Mouse (Mus musculus) thymus, postnatal 4 days (tissue): ENCODE data around the gene Pacrg.

Source experiments
- DNase-seq: peaks from one replicate; pipeline ENCODE4 v3.0.0; 2021

The Pacrg gene

DNA sequence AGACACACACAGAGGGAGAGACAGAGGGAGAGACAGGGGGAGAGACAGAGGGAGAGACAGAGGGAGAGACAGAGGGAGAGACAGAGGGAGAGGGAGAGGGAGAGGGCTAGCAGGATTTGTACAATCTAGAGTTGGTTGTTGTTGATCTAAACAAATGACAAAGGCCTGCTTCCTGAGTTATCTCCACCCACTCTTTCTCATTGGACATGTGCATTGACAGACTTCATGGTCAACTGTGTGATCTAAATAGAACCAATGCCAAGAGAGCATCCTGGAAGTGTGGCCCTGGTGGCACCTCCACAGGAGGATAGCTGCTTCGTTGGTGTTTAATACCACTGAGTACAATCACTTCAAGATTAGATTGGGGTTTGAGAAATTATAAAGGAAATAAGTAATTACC lies 359.0 kb downstream of the Pacrg start:
- DNase-seq = no peak

DNA sequence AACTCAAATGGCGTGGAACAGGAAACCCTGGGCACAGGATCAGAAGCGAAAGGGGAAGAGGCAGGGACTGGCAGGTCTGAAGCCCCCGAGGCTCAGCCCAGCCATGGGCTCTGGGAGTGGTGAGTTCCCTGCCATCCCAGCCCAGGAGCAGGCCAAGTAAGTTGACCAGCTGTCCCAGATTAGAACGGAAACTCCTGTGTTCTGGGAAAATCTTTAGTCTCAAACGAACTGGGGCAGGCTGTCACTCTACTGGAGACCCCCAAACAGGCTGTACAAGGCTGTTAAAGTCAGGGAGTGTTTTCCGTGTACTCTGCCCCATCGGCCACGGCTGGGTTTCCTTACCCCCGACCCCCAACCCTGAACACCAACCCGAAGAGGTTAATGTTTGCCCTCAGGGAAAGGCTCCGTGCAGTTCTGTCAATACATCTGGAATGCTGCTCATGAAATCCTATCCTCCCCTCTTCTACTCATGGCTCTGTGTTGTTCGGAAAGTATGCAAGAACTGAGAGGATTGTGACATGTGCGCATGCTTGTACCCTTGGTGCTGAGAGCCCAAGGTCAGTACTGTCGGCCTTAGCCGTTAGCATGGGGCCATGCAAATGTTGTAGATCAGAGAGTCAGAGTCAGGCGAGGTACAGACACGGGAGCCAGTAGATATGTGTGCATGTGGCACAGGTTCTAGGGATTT lies 360.9 kb downstream of the Pacrg start:
- no peak for DNase-seq

GRCm38 (mm10) chr17:10478377-10478776 lies 361.7 kb downstream of the Pacrg start:
- no peak for DNase-seq

- DNase-seq = no peak
Measured at GRCm38 (mm10) chr17:10476807-10477206, 363.3 kb downstream of the Pacrg start.

GRCm38 (mm10) chr17:10474972-10475371 lies 365.1 kb downstream of the Pacrg start:
- DNase-seq = no peak

GRCm38 (mm10) chr17:10473826-10474384 lies 366.2 kb downstream of the Pacrg start:
- DNase-seq = no peak

GRCm38 (mm10) chr17:10473175-10473574 lies 366.9 kb downstream of the Pacrg start:
- no peak for DNase-seq

DNA sequence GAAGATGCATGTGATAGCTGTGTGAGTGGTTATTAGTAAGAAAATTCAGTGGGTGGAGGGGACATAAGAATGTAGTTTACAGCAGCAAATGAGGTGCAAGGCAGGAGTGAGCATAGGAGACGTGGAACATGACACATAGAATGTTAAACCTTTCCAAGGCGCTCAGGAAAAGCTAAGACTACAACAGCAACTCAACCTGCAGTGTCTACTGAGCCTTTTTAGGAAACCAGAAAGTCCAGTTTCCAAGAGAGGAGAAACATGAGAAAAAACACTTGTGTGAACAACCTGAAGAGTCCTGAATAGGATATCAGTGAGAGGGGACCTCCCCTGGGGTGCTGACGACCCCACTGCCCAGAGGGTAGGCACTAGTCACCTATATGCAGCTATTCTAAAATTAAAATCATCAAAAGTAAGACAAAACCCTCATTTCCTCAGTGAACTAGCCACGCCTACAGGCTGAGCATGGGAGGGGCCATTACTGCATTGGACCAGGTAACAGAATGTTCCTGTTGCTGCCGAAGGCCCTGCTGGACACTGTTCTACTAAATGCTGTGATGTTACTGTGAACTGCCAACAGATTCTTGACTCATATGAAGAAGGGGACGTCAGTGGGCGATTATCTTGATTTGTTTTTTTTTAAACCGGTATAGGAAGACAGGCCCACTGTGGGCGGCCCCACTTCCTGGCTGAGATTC lies 370.1 kb downstream of the Pacrg start:
- no peak for DNase-seq

GRCm38 (mm10) chr17:10467102-10467501 lies 373.0 kb downstream of the Pacrg start:
- DNase-seq = no peak

GRCm38 (mm10) chr17:10465467-10465866 lies 374.6 kb downstream of the Pacrg start:
- DNase-seq = no peak

DNA sequence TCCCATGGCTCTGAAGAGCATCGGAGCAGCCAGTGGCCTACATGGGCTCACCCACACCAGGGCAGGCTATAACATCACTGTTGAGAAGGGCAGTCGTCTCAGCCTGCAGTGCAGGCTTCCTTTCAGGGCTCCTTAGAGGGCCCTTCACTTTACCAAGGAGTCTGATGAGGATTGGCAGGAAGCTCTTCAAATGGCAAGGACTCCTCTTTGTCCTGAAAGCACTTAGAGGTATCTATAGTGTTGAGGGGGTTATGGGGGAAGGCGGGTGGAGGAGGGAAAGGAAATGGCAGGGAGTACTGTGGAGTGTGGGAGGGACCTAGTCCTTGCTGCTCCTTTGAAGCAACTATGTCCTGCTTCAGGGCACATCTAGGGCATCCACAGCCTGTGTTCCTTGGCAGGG lies 375.4 kb downstream of the Pacrg start:
- DNase-seq = no peak

DNA sequence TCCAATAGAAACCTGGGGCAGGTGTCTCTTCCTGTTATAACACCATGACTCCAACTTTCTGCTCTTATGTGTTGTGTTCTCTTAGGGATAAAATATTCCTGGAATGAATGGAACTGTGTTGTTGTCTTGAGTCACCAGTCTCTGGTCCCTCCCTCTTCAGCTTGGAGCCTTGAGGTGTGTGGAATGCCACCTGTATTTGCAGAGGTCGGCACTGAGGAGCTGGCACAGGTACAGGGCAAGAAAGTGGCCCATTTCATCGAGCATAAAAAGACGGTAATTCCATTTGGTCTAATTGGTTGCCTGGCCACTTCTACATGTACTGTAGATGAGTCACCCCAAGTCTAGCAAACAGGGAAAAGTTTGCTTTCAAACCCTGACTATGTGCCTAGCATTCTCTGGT lies 376.5 kb downstream of the Pacrg start:
- DNase-seq = no peak

GRCm38 (mm10) chr17:10460916-10461315 lies 379.2 kb downstream of the Pacrg start:
- DNase-seq = no peak

DNA sequence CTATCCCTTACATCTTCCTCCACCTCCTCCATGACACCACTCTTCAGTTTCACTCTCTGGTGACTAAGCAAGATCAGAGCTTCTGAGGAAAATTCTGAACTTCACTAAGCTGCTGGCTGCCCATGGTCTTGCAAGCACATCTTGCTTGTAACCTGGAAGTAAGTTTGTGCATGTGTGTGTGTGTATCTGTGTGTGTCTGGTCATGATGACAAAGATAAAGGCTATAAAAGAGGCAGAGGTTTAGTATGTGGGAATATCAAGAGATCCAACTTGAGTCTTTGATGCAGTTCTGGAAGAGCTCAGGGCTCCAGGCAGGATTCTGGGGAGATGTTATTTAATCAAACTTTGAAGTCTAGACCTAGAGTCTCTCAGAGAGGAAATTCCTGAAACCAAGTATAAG lies 381.4 kb downstream of the Pacrg start:
- DNase-seq = no peak

DNA sequence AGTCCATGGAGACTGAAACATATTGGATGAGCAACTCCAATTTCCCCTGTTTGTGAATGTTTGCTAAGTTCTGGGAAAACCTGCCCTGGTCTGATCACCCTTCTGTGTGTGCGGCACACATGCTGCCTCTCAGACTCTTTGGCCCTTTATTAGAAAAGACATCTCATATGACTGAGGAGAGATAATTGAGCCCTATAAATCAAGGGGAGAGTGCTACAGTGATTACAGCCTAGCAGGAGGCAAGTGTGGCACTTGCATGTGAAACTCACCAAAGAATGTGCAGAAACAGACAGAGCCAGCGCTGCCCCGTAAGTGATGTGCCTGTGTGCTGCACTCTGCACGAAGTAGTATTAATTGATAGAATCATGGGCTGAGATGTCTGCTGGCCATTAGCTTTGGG lies 383.7 kb downstream of the Pacrg start:
- no peak for DNase-seq

DNA sequence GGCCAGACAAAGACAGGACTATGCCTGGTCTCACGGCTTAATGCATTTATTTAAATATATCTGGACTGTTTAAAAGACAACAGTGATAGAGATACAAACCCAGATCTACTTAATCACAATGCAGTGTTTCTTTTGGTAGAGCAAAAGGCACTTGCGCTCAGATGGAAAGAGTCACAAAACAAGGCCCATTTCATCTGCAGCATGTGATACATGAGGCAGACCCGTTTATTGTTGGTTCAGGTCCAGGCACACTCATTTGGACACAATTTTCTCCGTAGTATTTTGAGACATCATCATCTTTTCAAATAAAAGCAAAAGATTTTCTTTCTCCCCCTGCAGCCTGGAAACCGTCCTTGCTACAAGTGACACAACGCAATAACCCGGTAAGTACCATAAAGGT lies 384.1 kb downstream of the Pacrg start:
- no peak for DNase-seq

- no peak for DNase-seq
Measured at GRCm38 (mm10) chr17:10454406-10454805, 385.7 kb downstream of the Pacrg start.

- no peak for DNase-seq
Measured at GRCm38 (mm10) chr17:10452801-10453200, 387.3 kb downstream of the Pacrg start.

- no peak for DNase-seq
Measured at GRCm38 (mm10) chr17:10451306-10452077, 388.6 kb downstream of the Pacrg start.

- no peak for DNase-seq
Measured at GRCm38 (mm10) chr17:10449800-10450299, 390.3 kb downstream of the Pacrg start.

DNA sequence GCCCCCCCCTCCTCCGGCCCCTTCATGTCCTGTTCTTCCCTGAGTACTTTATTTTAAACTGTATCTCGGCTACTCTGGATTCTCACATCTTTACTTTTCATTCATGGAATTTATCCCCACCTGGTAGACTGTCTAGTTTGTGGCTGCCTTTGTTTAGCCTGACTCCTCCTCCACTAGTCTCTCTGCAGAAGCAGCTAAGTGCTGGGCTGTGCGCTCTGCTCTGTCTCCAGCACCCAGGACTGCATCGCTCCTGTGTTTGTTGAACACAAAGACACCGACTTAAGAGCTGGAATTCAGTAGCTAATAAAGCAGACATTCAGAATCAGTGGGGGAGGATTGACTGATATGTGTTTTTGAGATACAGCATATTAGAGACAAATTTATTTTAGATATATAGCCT lies 391.7 kb downstream of the Pacrg start:
- no peak for DNase-seq

DNA sequence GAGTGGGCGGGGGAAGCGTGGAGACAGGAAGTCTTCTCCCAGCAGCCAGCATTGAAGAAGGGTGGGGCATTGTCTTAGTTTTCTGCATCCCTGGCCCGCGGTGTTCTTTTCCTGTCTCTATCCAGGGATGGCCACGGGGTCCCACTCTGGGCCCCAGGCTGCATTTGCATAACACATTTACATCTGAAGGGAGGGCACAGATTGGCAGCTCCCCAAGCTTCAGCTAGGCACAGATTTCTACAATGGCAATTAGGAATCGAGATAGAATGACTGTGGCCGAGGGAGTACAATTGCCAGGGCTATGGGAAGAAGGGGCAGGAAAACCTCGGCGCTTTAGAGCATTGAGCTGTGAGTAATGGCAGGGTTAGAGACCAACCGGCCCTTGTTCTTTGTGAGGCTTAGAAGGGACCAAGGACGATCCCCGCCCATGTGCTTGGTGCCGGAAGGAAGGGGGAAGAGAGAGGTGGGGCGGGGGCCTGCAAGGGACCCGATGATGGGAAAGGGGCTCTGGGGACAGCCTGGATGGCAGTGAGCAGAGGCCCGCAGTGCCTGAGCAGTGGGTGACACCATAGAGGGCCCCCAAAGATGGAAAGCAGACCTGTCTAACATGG lies 398.5 kb downstream of the Pacrg start:
- peak; percentile 20 for DNase-seq

DNA sequence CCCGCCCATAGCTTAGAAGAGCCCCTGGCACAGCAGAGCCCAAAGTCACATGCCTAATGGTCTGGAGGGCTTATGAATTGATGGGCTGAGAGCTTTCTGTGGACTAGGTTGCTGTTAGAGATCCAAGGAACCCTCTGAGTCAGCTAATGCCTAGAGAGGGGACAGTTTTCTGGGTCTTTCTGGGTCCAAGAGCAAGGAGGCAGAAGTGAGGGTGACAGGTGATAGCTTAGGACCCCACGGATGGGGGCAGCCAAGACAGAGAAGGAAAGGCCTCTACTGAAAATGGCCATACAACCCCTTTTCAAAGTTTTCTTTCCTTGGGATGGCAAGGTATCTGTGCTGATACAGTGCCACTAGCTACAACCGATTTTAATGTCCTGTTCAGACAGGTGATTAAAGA lies 399.1 kb downstream of the Pacrg start:
- no peak for DNase-seq
